Mouse (Mus musculus): ENCODE data around the gene Mtcl1. TPM values are rescaled to one million over a fixed set of nuclear protein-coding genes. Genes with fewer than 3 reads are reported as not detected.

Mtcl1 gene
- polyA plus RNA-seq, 1 experiment = not detected

GRCm38 (mm10) chr17:66399780-66400179, 49.8 kb downstream of the Mtcl1 start:
- no peaks in the 10 kb centered on the region for H3K4me1 ChIP-seq (ENCODE audit: control insufficient read depth, insufficient read depth, low read length)
- H3K4me3 ChIP-seq (ENCODE audit: insufficient read depth, low read length) = no peak overlapping the region
- no peak overlapping the region for H3K27ac ChIP-seq (ENCODE audit: insufficient read depth, low read depth, low read length)
- TF ChIP-seq POLR2A (IDR thresholded peaks at IDR 0.05; ENCODE audit: borderline replicate concordance, low read depth, low read length) (no peak), CTCF (IDR thresholded peaks at IDR 0.05; ENCODE audit: low read depth, low read length) (no peak)

GRCm38 (mm10) chr17:66394571-66394970, 55.0 kb downstream of the Mtcl1 start:
- no peak overlapping the region for H3K4me3 ChIP-seq (ENCODE audit: insufficient read depth, low read length)
- H3K27ac ChIP-seq (ENCODE audit: insufficient read depth, low read depth, low read length) = no peak overlapping the region
- TF ChIP-seq POLR2A (IDR thresholded peaks at IDR 0.05; ENCODE audit: borderline replicate concordance, low read depth, low read length) (no peak), CTCF (IDR thresholded peaks at IDR 0.05; ENCODE audit: low read depth, low read length) (no peak)
- no peaks in the 10 kb centered on the region for H3K4me1 ChIP-seq (ENCODE audit: control insufficient read depth, insufficient read depth, low read length)

GRCm38 (mm10) chr17:66388307-66388706, 61.2 kb downstream of the Mtcl1 start:
- Histone ChIP-seq H3K4me1 (ENCODE audit: control insufficient read depth, insufficient read depth, low read length) (no peaks in the 10 kb centered on the region), H3K4me3 (ENCODE audit: insufficient read depth, low read length) (no peak overlapping the region), H3K27ac (ENCODE audit: insufficient read depth, low read depth, low read length) (no peak overlapping the region)
- TF ChIP-seq POLR2A (IDR thresholded peaks at IDR 0.05; ENCODE audit: borderline replicate concordance, low read depth, low read length) = no peak
- no peak for TF ChIP-seq CTCF (IDR thresholded peaks at IDR 0.05; ENCODE audit: low read depth, low read length)

- H3K27ac ChIP-seq (ENCODE audit: insufficient read depth, low read depth, low read length) = no peak overlapping the region
- TF ChIP-seq POLR2A (IDR thresholded peaks at IDR 0.05; ENCODE audit: borderline replicate concordance, low read depth, low read length) (no peak), CTCF (IDR thresholded peaks at IDR 0.05; ENCODE audit: low read depth, low read length) (no peak)
- no peaks in the 10 kb centered on the region for H3K4me1 ChIP-seq (ENCODE audit: control insufficient read depth, insufficient read depth, low read length)
- H3K4me3 ChIP-seq (ENCODE audit: insufficient read depth, low read length) = no peak overlapping the region
Observed at GRCm38 (mm10) chr17:66381338-66381737, 68.2 kb downstream of the Mtcl1 start.

GRCm38 (mm10) chr17:66379900-66380857, 69.4 kb downstream of the Mtcl1 start:
- no peak overlapping the region for H3K27ac ChIP-seq (ENCODE audit: insufficient read depth, low read depth, low read length)
- no peak overlapping the region for H3K4me3 ChIP-seq (ENCODE audit: insufficient read depth, low read length)
- TF ChIP-seq POLR2A (IDR thresholded peaks at IDR 0.05; ENCODE audit: borderline replicate concordance, low read depth, low read length) (no peak), CTCF (IDR thresholded peaks at IDR 0.05; ENCODE audit: low read depth, low read length) (no peak)
- H3K4me1 ChIP-seq (ENCODE audit: control insufficient read depth, insufficient read depth, low read length) = no peaks in the 10 kb centered on the region

GRCm38 (mm10) chr17:66379308-66379707, 70.2 kb downstream of the Mtcl1 start:
- no peaks in the 10 kb centered on the region for H3K4me1 ChIP-seq (ENCODE audit: control insufficient read depth, insufficient read depth, low read length)
- H3K4me3 ChIP-seq (ENCODE audit: insufficient read depth, low read length) = no peak overlapping the region
- no peak overlapping the region for H3K27ac ChIP-seq (ENCODE audit: insufficient read depth, low read depth, low read length)
- TF ChIP-seq CTCF (IDR thresholded peaks at IDR 0.05; ENCODE audit: low read depth, low read length) = no peak
- TF ChIP-seq POLR2A (IDR thresholded peaks at IDR 0.05; ENCODE audit: borderline replicate concordance, low read depth, low read length) = no peak

GRCm38 (mm10) chr17:66378127-66378526, 71.4 kb downstream of the Mtcl1 start:
- Histone ChIP-seq H3K4me3 (ENCODE audit: insufficient read depth, low read length) (no peak overlapping the region), H3K4me1 (ENCODE audit: control insufficient read depth, insufficient read depth, low read length) (no peaks in the 10 kb centered on the region), H3K27ac (ENCODE audit: insufficient read depth, low read depth, low read length) (no peak overlapping the region)
- TF ChIP-seq CTCF (IDR thresholded peaks at IDR 0.05; ENCODE audit: low read depth, low read length) = no peak

- TF ChIP-seq POLR2A (IDR thresholded peaks at IDR 0.05; ENCODE audit: borderline replicate concordance, low read depth, low read length) = no peak
- TF ChIP-seq CTCF (IDR thresholded peaks at IDR 0.05; ENCODE audit: low read depth, low read length) = no peak
Observed at GRCm38 (mm10) chr17:66374633-66375272, 74.8 kb downstream of the Mtcl1 start.

GRCm38 (mm10) chr17:66370867-66371266, 78.7 kb downstream of the Mtcl1 start:
- H3K27ac ChIP-seq (ENCODE audit: insufficient read depth, low read depth, low read length) = no peak overlapping the region
- H3K4me1 ChIP-seq (ENCODE audit: control insufficient read depth, insufficient read depth, low read length) = no peaks in the 10 kb centered on the region
- TF ChIP-seq POLR2A (IDR thresholded peaks at IDR 0.05; ENCODE audit: borderline replicate concordance, low read depth, low read length) = no peak
- TF ChIP-seq CTCF (IDR thresholded peaks at IDR 0.05; ENCODE audit: low read depth, low read length) = no peak
- H3K4me3 ChIP-seq (ENCODE audit: insufficient read depth, low read length) = no peak overlapping the region

More at GRCm38 (mm10) chr17:66374633-66375272, 74.8 kb downstream of the Mtcl1 start:
- Histone ChIP-seq H3K4me1 (ENCODE audit: control insufficient read depth, insufficient read depth, low read length) (no peaks in the 10 kb centered on the region), H3K4me3 (ENCODE audit: insufficient read depth, low read length) (no peak overlapping the region), H3K27ac (ENCODE audit: insufficient read depth, low read depth, low read length) (no peak overlapping the region)

- no peaks in the 10 kb centered on the region for H3K4me1 ChIP-seq (ENCODE audit: control insufficient read depth, insufficient read depth, low read length)
- H3K27ac ChIP-seq (ENCODE audit: insufficient read depth, low read depth, low read length) = no peak overlapping the region
- no peak for TF ChIP-seq POLR2A (IDR thresholded peaks at IDR 0.05; ENCODE audit: borderline replicate concordance, low read depth, low read length)
- no peak for TF ChIP-seq CTCF (IDR thresholded peaks at IDR 0.05; ENCODE audit: low read depth, low read length)
- no peak overlapping the region for H3K4me3 ChIP-seq (ENCODE audit: insufficient read depth, low read length)
Observed at GRCm38 (mm10) chr17:66369777-66370176, 79.8 kb downstream of the Mtcl1 start.
